Mouse (Mus musculus) lung, adult 2 months (tissue): ENCODE data around the gene Wnt10a.

Experiments
- CTCF ChIP-seq: fragments of 200-500 bp; IDR thresholded peaks from 2 replicates; pipeline ENCODE4 v1.5.1; 2011; ENCODE audit warnings: mild to moderate bottlenecking, low read length, control low read depth; ENCODE audit not compliant: insufficient read depth
- POLR2A ChIP-seq: fragments of 200-500 bp; IDR thresholded peaks from 2 replicates; pipeline ENCODE4 v1.6.1; 2011; ENCODE audit warnings: low read depth, mild to moderate bottlenecking, control low read depth, low read length, borderline replicate concordance; ENCODE audit errors: extremely low read depth

- TF ChIP-seq POLR2A (no peak), CTCF (no peak)
Observed at GRCm38 (mm10) chr1:74747335-74747734, 44.0 kb upstream of the Wnt10a start.
